Mouse (Mus musculus) stomach, postnatal 0 days (tissue): ENCODE measurements at regions not wholly inside any gene's neighbourhood (a gene's known extent, or its start where the extent isn't known, plus 50 kb on each side); places are given as distances from the start of the nearest gene placed in this dataset.

Experiments used
- ATAC-seq: fragments of 200-750 bp; cut with Nextera tagmentation; 2 replicates; pipeline ENCODE4 v1.8.0; 2017; ENCODE audit not compliant: low FRiP score, low TSS enrichment
- DNase-seq: peaks from one replicate; pipeline ENCODE4 v3.0.0-alpha.2; 2016; ENCODE audit warnings: low spot score
- H3K27ac ChIP-seq: fragments of 300-500 bp; sonication (generic); replicated peaks from 2 replicates; pipeline ENCODE4 v1.5.1; 2014; ENCODE audit warnings: mild to moderate bottlenecking, control low read depth
- H3K27me3 ChIP-seq: fragments of 300-500 bp; sonication (generic); 2 replicates; pipeline ENCODE4 v1.6.1; 2014; ENCODE audit warnings: low read length; ENCODE audit not compliant: control insufficient read depth, insufficient read depth
- H3K36me3 ChIP-seq: fragments of 300-500 bp; sonication (generic); 2 replicates; pipeline ENCODE4 v1.6.1; 2014; ENCODE audit warnings: low read length, mixed read lengths; ENCODE audit not compliant: control insufficient read depth, insufficient read depth
- H3K4me1 ChIP-seq: fragments of 300-500 bp; sonication (generic); replicated peaks from 2 replicates; pipeline ENCODE4 v1.6.1; 2014; ENCODE audit warnings: antibody characterized with exemption; ENCODE audit not compliant: control insufficient read depth, insufficient read depth
- H3K4me2 ChIP-seq: fragments of 300-500 bp; sonication (generic); replicated peaks from 2 replicates; pipeline ENCODE4 v1.6.1; 2014; ENCODE audit warnings: low read depth, mild to moderate bottlenecking, control low read depth, moderate library complexity
- H3K4me3 ChIP-seq: fragments of 300-500 bp; sonication (generic); 2 replicates; pipeline ENCODE4 v1.5.1; 2014; ENCODE audit warnings: low read depth, low read length, control low read depth
- H3K9ac ChIP-seq: fragments of 300-500 bp; sonication (generic); 2 replicates; pipeline ENCODE4 v1.6.1; 2014; ENCODE audit warnings: mild to moderate bottlenecking, low read length, control low read depth, mixed read lengths
- H3K9me3 ChIP-seq: fragments of 300-500 bp; sonication (generic); 2 replicates; pipeline ENCODE4 v1.6.1; 2016; ENCODE audit warnings: low read length; ENCODE audit not compliant: control insufficient read depth
- CTCF ChIP-seq: IDR thresholded peaks from 2 replicates; pipeline ENCODE4 v1.5.1; 2016; ENCODE audit warnings: antibody characterized with exemption, low read depth, mild to moderate bottlenecking, moderate library complexity
- EP300 ChIP-seq: optimal IDR thresholded peaks from 2 replicates; pipeline ENCODE3; 2016; ENCODE audit warnings: antibody characterized with exemption
- WGBS: fragments of 180-500 bp; shearing (Covaris S2); extraction: QIAGEN DNeasy Blood & Tissue Kit; methylation state at CpG from one replicate; pipeline ENCODE4 v1.1.7; 2014; 5-methylcytosine and 5-hydroxymethylcytosine counted together

DNA sequence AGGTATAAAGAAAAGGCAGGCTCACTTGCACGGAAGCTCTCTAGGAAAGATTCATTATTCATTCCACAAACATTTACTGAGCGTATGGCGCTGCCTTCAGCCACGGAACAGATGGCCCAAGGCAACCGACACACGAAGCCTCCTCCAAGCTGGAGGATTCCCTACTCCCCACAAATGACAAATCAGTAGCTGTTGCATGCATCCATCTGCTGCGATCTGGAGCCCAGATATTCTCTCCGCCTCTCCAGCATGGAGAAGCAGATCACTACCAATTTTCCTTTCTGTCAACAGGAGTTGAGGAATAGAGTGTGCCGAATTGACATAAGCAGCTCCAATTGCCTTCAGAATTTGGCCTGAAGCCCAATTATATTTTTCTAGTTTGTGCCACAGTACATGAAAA, 192.2 kb upstream of the Gm6657 start:
- no peak overlapping the region for H3K27ac ChIP-seq
- H3K9me3 ChIP-seq, result no peaks in the 10 kb centered on the region
- DNase-seq, result no peak
- H3K9ac ChIP-seq, result no peak overlapping the region
- no peak for ATAC-seq
- TF ChIP-seq CTCF (no peak), EP300 (no peak)
- H3K4me3 ChIP-seq, result no peak overlapping the region
- no peaks in the 10 kb centered on the region for H3K4me1 ChIP-seq
- H3K27me3 ChIP-seq, result no peaks in the 10 kb centered on the region
- H3K4me2 ChIP-seq, result no peak overlapping the region
- WGBS, result 56% methylated on average over 9 of the region's 9 CpGs
- H3K36me3 ChIP-seq, result no peaks in the 10 kb centered on the region

DNA sequence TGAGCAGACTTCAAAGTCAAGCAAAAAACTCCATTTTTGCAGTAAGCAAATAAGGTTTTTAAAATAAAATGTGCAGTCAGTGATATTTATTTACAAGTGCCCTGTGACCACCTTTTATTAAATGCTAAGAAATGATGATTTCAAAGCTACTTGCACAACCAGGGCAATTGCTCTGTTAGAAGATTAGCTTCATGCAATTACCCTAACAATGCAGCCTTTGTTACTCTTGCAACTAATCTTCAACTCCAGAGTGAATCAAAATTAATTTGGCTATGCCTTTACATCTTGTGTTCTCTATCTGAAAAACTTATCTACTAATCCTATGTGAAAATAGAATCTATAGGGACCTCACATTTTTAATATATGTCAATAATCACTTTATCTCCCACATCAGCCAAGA, 160.3 kb upstream of the Gm6657 start:
- Histone ChIP-seq H3K36me3 (no peaks in the 10 kb centered on the region), H3K9ac (no peak overlapping the region), H3K4me3 (no peak overlapping the region), H3K9me3 (no peaks in the 10 kb centered on the region), H3K27ac (no peak overlapping the region), H3K27me3 (no peaks in the 10 kb centered on the region), H3K4me2 (no peak overlapping the region), H3K4me1 (no peaks in the 10 kb centered on the region)
- no peak for DNase-seq
- no peak for ATAC-seq
- TF ChIP-seq EP300, result no peak
- TF ChIP-seq CTCF, result no peak

DNA sequence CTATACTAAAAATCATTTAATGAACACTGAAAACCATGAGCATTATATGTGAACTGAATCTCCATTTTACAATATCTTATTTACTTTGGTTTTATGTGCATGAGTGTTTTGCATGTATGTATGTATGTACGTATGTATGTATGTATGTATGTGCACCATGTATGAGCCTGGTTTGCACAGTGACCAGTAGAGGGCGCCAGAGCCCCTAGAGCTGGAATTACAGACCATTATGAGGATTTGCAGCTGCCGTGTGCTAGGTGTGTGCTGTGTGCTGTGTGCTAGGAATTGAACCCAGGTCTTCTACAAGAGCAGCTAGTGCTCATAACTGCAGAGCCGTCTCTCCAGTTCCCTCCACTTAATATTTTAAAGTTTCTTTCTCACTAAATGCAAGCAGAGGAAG, 147.5 kb upstream of the Gm6657 start:
- no peak overlapping the region for H3K9ac ChIP-seq
- 74% methylated on average over 4 of the region's 4 CpGs for WGBS
- H3K4me2 ChIP-seq, result no peak overlapping the region
- H3K27ac ChIP-seq, result no peak overlapping the region
- DNase-seq (no peak), ATAC-seq (no peak)
- H3K27me3 ChIP-seq, result no peaks in the 10 kb centered on the region
- H3K36me3 ChIP-seq, result no peaks in the 10 kb centered on the region
- no peak overlapping the region for H3K4me3 ChIP-seq
- H3K4me1 ChIP-seq, result no peaks in the 10 kb centered on the region
- TF ChIP-seq EP300 (no peak), CTCF (peak; percentile 43)
- H3K9me3 ChIP-seq, result no peaks in the 10 kb centered on the region

DNA sequence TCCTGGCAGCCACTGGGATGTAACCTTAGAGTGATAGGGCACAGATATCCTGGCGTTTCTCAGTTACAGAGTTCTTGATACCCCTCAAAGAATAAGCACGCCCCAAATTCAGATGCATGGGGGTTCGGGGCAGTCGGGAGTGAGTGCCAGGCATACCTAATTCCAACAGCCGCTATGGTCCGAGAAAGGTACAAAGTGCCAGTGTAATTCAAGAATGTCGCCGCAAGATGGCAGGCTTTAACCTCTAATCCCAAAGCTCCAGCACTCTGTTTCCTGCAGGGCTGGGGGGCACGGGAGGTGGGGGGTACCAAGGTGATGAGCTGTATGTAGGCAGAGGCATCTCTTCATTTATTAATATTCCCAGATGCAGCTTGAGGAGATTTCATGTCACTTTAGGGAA, 138.1 kb upstream of the Gm6657 start:
- Histone ChIP-seq H3K36me3 (no peaks in the 10 kb centered on the region), H3K9me3 (no peaks in the 10 kb centered on the region), H3K4me1 (no peaks in the 10 kb centered on the region), H3K27me3 (no peaks in the 10 kb centered on the region), H3K9ac (no peak overlapping the region), H3K4me3 (no peak overlapping the region), H3K4me2 (no peak overlapping the region), H3K27ac (no peak overlapping the region)
- WGBS, result 5% methylated on average over 9 of the region's 9 CpGs
- no peak for ATAC-seq
- TF ChIP-seq EP300 (no peak), CTCF (peak; percentile 83)
- DNase-seq, result peak; percentile 54

DNA sequence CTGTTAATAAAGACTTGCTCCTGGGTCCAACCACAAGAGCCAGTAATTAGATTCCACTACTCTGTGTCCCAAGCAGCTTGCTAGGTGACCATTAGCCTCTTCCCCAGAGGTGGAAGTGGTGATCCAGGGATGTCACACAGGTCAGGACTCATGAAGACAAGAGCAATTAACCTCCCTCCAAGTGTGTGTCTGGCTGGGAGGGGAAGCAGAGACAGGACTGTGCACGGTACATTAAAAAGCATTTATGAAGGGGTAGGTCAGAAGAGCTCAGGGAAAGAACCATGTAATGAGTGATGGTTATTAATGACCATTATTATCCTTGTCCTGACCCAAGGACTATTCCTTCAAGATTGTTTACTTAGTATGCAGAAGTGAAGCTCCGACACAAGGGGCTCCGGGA, 136.9 kb upstream of the Gm6657 start:
- TF ChIP-seq EP300 (no peak), CTCF (no peak)
- Histone ChIP-seq H3K4me2 (no peak overlapping the region), H3K36me3 (no peaks in the 10 kb centered on the region), H3K9me3 (no peaks in the 10 kb centered on the region), H3K4me1 (no peaks in the 10 kb centered on the region), H3K27me3 (no peaks in the 10 kb centered on the region), H3K9ac (no peak overlapping the region), H3K27ac (no peak overlapping the region), H3K4me3 (no peak overlapping the region)
- ATAC-seq, result no peak
- no peak for DNase-seq
- 40% methylated on average over 3 of the region's 3 CpGs for WGBS

DNA sequence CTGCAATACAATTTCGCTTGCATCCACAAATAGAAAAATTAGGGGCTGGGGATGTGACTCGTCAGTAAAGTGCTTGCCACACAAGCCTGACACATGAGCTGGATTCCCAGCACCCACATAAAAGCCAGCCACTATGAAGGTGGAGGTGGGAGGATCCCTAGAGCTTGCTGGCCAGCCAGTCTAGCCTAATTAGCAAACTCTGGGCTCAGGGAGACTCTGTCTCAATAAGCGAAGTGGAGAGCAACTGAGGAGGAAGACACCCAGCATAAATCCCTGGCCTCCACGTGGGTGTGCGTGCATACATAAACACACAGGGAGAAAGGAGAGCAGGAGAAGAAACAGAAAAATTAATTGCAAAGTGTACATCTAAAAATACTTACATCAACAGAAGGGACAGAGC, 134.1 kb upstream of the Gm6657 start:
- Histone ChIP-seq H3K27me3 (no peaks in the 10 kb centered on the region), H3K36me3 (no peaks in the 10 kb centered on the region), H3K27ac (no peak overlapping the region), H3K9ac (no peak overlapping the region), H3K4me1 (no peaks in the 10 kb centered on the region), H3K4me2 (no peak overlapping the region), H3K4me3 (no peak overlapping the region), H3K9me3 (no peaks in the 10 kb centered on the region)
- DNase-seq (no peak), ATAC-seq (no peak)
- TF ChIP-seq EP300, result no peak
- TF ChIP-seq CTCF, result no peak
- WGBS, result 49% methylated on average over 5 of the region's 5 CpGs
